In the genomic region with DNA sequence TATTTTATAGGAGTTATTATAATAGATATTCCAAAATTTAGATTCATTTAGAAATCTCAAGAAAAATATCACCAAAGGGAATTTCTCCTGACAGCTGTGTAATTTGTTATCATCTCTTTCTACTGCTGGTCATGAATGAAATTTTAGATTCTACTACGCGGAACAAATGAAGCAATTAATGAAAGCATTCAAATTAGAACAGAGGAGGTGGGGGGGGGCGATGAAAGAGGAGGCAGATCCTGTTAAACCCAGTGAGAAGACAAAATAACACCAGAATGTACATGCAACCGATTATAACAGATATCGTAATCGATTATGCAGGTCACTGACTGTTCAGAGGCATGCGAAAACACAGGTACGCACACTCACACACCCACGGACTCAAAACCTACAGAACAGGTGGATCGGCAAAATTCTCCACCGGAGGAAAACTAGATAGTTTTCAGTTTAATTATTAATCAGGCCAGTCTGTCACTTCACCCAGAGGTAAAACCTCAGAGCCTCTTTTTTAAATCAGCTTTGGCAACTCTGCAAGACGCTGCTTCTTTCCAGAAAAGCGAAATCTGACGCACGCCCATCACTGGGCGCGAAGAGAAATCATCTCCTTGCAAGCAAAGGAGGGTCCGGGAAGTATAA, we compare ENCODE assay signal across 8 mouse cellular contexts. TPM values are rescaled to one million over a fixed set of nuclear protein-coding genes. Genes with fewer than 3 reads are reported as not detected.
DNase-seq lines count a peak whose midpoint lies in the region; ATAC-seq and TF ChIP-seq lines count a peak whose summit lies in the region.

No protein-coding gene starts in this region.

- H3K36me3 ChIP-seq in erythroblast, embryonic 14.5 days (ENCODE audit: control insufficient read depth), result no peaks in the 10 kb centered on the region
- no peaks in the 10 kb centered on the region for H3K36me3 ChIP-seq in kidney, embryonic 15.5 days
- H3K36me3 ChIP-seq in midbrain, postnatal 0 days (ENCODE audit: insufficient read depth, low read length), result no peaks in the 10 kb centered on the region

- H3K27me3 ChIP-seq in erythroblast, embryonic 14.5 days (ENCODE audit: control insufficient read depth), result peaks cover 14% of the 10 kb centered on the region
- peaks cover 7% of the 10 kb centered on the region; the same call in 1 of the 2 replicates for H3K27me3 ChIP-seq in kidney, embryonic 15.5 days
- no peaks in the 10 kb centered on the region for H3K27me3 ChIP-seq in midbrain, postnatal 0 days (ENCODE audit: insufficient read depth, low read length)

- H3K4me3 ChIP-seq in erythroblast, embryonic 14.5 days (replicated peaks), result peak overlapping the region; percentile 51
- peak overlapping the region; percentile 67 for H3K4me3 ChIP-seq in kidney, embryonic 15.5 days (replicated peaks)
- H3K4me3 ChIP-seq in midbrain, postnatal 0 days (ENCODE audit: low read depth, low read length), result peak overlapping the region; percentile 88

- no peak for ATAC-seq in erythroblast, adult 5-6 weeks (replicated peaks; ENCODE audit: low FRiP score, poor library complexity, severe bottlenecking)
- ATAC-seq in kidney, embryonic 15.5 days (replicated peaks; ENCODE audit: low FRiP score), result no peak
- ATAC-seq in midbrain, postnatal 0 days (ENCODE audit: low FRiP score), result no peak; the same call in 1 of the 2 replicates

- peaks cover 2% of the 10 kb centered on the region; the same call in 1 of the 2 replicates for H3K4me1 ChIP-seq in erythroblast, embryonic 14.5 days (ENCODE audit: control insufficient read depth)
- H3K4me1 ChIP-seq in kidney, embryonic 15.5 days, result 0 out of 2 replicates have a peak, but pooled peaks cover 7% of the 10 kb centered on the region
- no peaks in the 10 kb centered on the region; the same call in 1 of the 2 replicates for H3K4me1 ChIP-seq in midbrain, postnatal 0 days (ENCODE audit: insufficient read depth, low read length)

- peak overlapping the region; percentile 96 for H3K4me2 ChIP-seq in kidney, embryonic 15.5 days
- H3K4me2 ChIP-seq in midbrain, postnatal 0 days (ENCODE audit: low read depth, low read length, poor library complexity, severe bottlenecking), result peak overlapping the region; percentile 73

- DNase-seq in urinary bladder, postnatal 14 days (ENCODE audit: low spot score), result peak; percentile 11
- DNase-seq in urinary bladder, adult 2 months (ENCODE audit: low spot score), result no peak
- peak; percentile 36 for DNase-seq in midbrain, postnatal 0 days (ENCODE audit: low spot score)
- no peak for DNase-seq in ovary, postnatal 36 days (ENCODE audit: low spot score)
- no peak for DNase-seq in cerebellum, adult 9-10 months

- 4% methylated on average over 18 of the region's 18 CpGs for WGBS in kidney, embryonic 15.5 days
- WGBS in midbrain, postnatal 0 days, result 1% methylated on average over 18 of the region's 18 CpGs

- H3K27ac ChIP-seq in kidney, embryonic 15.5 days, result peak overlapping the region; percentile 80
- H3K27ac ChIP-seq in midbrain, postnatal 0 days (ENCODE audit: low read depth, low read length), result peak overlapping the region; percentile 86

- H3K9ac ChIP-seq in kidney, embryonic 15.5 days, result peak overlapping the region; percentile 58
- H3K9ac ChIP-seq in midbrain, postnatal 0 days (replicated peaks; ENCODE audit: low read length, poor library complexity, severe bottlenecking), result peak overlapping the region; percentile 77

- H3K9me3 ChIP-seq in erythroblast, embryonic 14.5 days (ENCODE audit: control insufficient read depth, low read length), result no peaks in the 10 kb centered on the region
- H3K9me3 ChIP-seq in kidney, embryonic 15.5 days (replicated peaks), result no peaks in the 10 kb centered on the region
- no peaks in the 10 kb centered on the region for H3K9me3 ChIP-seq in midbrain, postnatal 0 days (ENCODE audit: low read length)

- no peak for TF ChIP-seq CTCF in midbrain, postnatal 0 days (IDR thresholded peaks at IDR 0.05)

RNA-seq across cellular contexts. Expression of gene Pgap1, which starts 0.8 kb away (rescaled TPM):
- under 0.01 TPM in 1 of 2 replicates, not detected in the other for polyA plus RNA-seq in erythroblast, embryonic 14.5 days (2012)
- 0.42 and 4.8 TPM in 2 replicates for total RNA-seq in erythroblast, adult 5-6 weeks (2015; ENCODE audit: low replicate concordance)
- total RNA-seq in erythroblast, adult 5-6 weeks (2017; ENCODE audit: low replicate concordance), result 2.4 and 3.3 TPM in 2 replicates
- 9.1 and 9.8 TPM in 2 replicates for polyA plus RNA-seq in urinary bladder, adult 2 months (2012; rRNA removed)
- polyA plus RNA-seq in kidney, embryonic 15.5 days (2015; fragmentation: Nextera tagmentation; extraction: Ambion mirVana), result 6.6 TPM in 2 replicates
- total RNA-seq in midbrain, postnatal 0 days (2014; rRNA removed), result 91.4 and 127 TPM in 2 replicates
- polyA plus RNA-seq in midbrain, postnatal 0 days (2015; fragmentation: Nextera tagmentation; extraction: Ambion mirVana), result 21.0 and 26.1 TPM in 2 replicates

Comparison
In these comparisons a context has a peak if more than half of its experiments do, and no peak if none do; other contexts are left out.
1. DNase-seq: peak in urinary bladder, postnatal 14 days (single experiment) and midbrain, postnatal 0 days (single experiment); none in urinary bladder, adult 2 months (single experiment), ovary, postnatal 36 days (single experiment) and cerebellum, adult 9-10 months (single experiment).
2. Peak in every context shown above with its lines, with median percentiles within 50 percentile points of each other: H3K4me3 ChIP-seq.